Mouse (Mus musculus): ENCODE results near the gene Moap1. TPM values are rescaled to one million over a fixed set of nuclear protein-coding genes. Genes with fewer than 3 reads are reported as not detected.

Moap1 gene
- polyA plus RNA-seq, 1 experiment from 2014 or later: 81.1 TPM

DNA sequence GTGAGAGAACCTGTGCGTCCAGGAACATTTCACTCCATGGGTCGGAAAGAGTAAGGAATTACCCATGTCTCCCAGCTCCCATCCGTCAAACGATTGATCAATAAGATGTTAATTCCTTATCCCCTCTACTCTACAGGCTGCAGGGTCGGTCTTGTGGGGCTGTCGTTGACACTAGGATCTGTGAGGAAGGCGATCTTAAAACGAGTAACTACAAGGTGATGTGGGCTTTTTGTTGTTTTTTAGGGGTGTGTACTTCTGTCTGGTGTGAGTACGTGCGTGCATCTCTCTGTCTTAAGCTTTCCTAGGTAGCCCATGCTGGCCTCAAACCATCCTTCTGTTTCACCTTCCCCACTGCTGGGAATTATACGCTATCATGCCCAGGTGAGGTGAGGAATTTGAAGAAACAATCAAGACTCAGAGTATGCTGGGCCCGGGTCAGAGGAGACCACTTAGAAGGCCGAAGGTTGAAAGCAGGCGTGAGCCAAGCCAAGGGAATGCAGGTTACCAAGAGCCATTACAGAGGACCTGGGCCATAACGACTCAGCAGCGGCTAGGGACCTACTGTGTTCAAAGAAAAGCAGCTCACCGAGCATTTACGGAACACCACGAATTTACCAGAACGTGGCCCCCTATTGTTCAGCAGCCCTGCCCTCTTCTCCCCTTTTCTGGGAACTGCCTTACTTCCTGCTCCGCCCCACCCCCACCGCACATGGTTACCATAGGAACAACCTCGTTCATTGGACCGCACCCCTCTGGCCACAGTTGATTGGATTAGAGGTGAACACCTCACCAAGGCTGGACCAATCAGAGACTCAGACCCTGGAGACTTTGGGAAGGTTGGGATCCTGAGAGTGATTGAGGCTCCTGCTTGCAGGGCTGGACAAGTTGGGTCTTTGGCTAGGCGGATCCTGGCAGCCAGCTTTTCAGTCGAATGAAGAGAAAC is 13.3 kb downstream of the Moap1 start:
- WGBS: 23% methylated on average over 26 of the region's 26 CpGs
- Histone ChIP-seq H3K36me3 (ENCODE audit: control insufficient read depth, insufficient read depth, low read length) (no peaks in the 10 kb centered on the region), H3K4me2 (ENCODE audit: low read depth, low read length) (peak overlapping the region; percentile 51), H3K9ac (replicated peaks; ENCODE audit: low read depth, low read length) (no peak overlapping the region), H3K4me1 (ENCODE audit: control insufficient read depth, insufficient read depth, low read length) (peaks cover 18% of the 10 kb centered on the region; the same call in 1 of the 2 replicates), H3K4me3 (ENCODE audit: low read depth, low read length) (peak overlapping the region; percentile 7; the same call in 1 of the 2 replicates), H3K27me3 (ENCODE audit: control insufficient read depth, insufficient read depth, low read length) (no peaks in the 10 kb centered on the region), H3K9me3 (ENCODE audit: control insufficient read depth, low read length) (no peaks in the 10 kb centered on the region), H3K27ac (ENCODE audit: low read depth, low read length) (peak overlapping the region; percentile 78)
- ATAC-seq (ENCODE audit: low read depth): peak; percentile 98

DNA sequence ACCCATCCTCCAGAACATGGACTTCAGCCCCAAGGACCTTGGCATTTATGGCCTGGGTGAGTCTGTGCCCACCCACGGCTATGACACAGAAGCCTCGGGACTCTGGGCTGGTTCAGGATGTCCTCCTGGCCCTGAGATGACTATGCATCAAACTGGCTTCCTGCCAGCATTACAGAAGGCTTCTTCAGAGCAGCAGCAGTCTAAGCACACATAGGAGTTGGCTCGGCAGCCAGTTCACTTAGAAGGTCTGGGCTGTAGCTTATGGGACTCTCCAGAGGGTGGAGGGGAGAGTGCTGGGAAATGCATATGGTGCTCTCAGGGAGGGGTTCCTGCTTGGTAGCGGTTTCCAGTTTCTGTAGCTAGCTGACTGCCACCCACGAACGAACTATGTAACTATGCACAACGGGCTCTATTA is 17.7 kb downstream of the Moap1 start:
- H3K4me3 ChIP-seq (ENCODE audit: low read depth, low read length): no peak overlapping the region
- no peak overlapping the region for H3K9ac ChIP-seq (replicated peaks; ENCODE audit: low read depth, low read length)
- H3K9me3 ChIP-seq (ENCODE audit: control insufficient read depth, low read length): no peaks in the 10 kb centered on the region
- ATAC-seq (ENCODE audit: low read depth): no peak
- H3K27ac ChIP-seq (ENCODE audit: low read depth, low read length): no peak overlapping the region
- 70% methylated on average over 7 of the region's 7 CpGs for WGBS
- H3K4me2 ChIP-seq (ENCODE audit: low read depth, low read length): no peak overlapping the region
- H3K4me1 ChIP-seq (ENCODE audit: control insufficient read depth, insufficient read depth, low read length): peaks cover 10% of the 10 kb centered on the region; the same call in 1 of the 2 replicates
- no peaks in the 10 kb centered on the region for H3K36me3 ChIP-seq (ENCODE audit: control insufficient read depth, insufficient read depth, low read length)
- H3K27me3 ChIP-seq (ENCODE audit: control insufficient read depth, insufficient read depth, low read length): no peaks in the 10 kb centered on the region

DNA sequence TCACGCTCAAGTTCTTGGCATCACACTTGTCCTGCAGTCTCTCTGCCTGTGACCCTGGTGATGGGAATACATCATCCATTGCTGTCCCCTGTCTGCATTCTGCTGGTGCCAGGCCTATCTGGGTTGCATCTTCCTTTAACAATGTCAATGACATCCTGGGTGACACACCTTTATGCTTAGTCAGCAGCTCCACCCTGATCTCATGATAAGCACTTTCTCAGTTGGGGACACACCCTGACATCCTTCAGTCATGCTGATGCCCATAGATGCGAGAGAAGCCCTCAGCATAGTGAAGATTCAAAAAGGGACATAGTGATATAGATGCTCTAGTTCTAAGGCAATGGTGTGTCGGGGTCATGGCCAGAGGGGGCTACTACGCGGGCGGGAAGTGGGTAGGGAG is 18.3 kb downstream of the Moap1 start:
- Histone ChIP-seq H3K36me3 (ENCODE audit: control insufficient read depth, insufficient read depth, low read length) (no peaks in the 10 kb centered on the region), H3K4me2 (ENCODE audit: low read depth, low read length) (no peak overlapping the region), H3K9ac (replicated peaks; ENCODE audit: low read depth, low read length) (no peak overlapping the region), H3K27me3 (ENCODE audit: control insufficient read depth, insufficient read depth, low read length) (no peaks in the 10 kb centered on the region), H3K27ac (ENCODE audit: low read depth, low read length) (no peak overlapping the region), H3K9me3 (ENCODE audit: control insufficient read depth, low read length) (no peaks in the 10 kb centered on the region), H3K4me3 (ENCODE audit: low read depth, low read length) (no peak overlapping the region), H3K4me1 (ENCODE audit: control insufficient read depth, insufficient read depth, low read length) (peaks cover 7% of the 10 kb centered on the region; the same call in 1 of the 2 replicates)
- 95% methylated on average over 6 of the region's 6 CpGs for WGBS
- no peak for ATAC-seq (ENCODE audit: low read depth)

DNA sequence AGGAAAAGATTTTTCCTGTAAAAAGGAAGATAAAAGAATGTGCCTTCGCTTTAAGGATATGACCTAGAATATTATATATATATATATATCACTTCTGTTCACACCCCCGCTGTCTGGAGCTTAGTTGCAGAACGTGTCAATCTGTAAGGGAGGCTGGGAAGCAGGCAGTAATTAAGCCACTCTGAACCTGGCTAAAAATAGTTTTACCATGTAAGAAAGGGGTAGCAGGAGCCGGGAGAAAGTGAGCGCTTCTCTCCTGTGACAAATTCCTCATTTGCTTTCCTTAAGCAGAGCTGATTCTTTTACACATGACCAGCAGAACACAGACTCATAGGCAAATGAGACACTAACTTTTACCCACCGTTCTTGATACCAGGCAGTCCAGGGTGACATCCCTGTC is 19.6 kb downstream of the Moap1 start:
- H3K9ac ChIP-seq (replicated peaks; ENCODE audit: low read depth, low read length): no peak overlapping the region
- H3K27ac ChIP-seq (ENCODE audit: low read depth, low read length): no peak overlapping the region
- H3K9me3 ChIP-seq (ENCODE audit: control insufficient read depth, low read length): no peaks in the 10 kb centered on the region
- H3K4me3 ChIP-seq (ENCODE audit: low read depth, low read length): no peak overlapping the region
- no peaks in the 10 kb centered on the region for H3K4me1 ChIP-seq (ENCODE audit: control insufficient read depth, insufficient read depth, low read length)
- H3K4me2 ChIP-seq (ENCODE audit: low read depth, low read length): no peak overlapping the region
- no peak for ATAC-seq (ENCODE audit: low read depth)
- H3K27me3 ChIP-seq (ENCODE audit: control insufficient read depth, insufficient read depth, low read length): no peaks in the 10 kb centered on the region
- no peaks in the 10 kb centered on the region for H3K36me3 ChIP-seq (ENCODE audit: control insufficient read depth, insufficient read depth, low read length)
- 83% methylated on average over 6 of the region's 6 CpGs for WGBS

DNA sequence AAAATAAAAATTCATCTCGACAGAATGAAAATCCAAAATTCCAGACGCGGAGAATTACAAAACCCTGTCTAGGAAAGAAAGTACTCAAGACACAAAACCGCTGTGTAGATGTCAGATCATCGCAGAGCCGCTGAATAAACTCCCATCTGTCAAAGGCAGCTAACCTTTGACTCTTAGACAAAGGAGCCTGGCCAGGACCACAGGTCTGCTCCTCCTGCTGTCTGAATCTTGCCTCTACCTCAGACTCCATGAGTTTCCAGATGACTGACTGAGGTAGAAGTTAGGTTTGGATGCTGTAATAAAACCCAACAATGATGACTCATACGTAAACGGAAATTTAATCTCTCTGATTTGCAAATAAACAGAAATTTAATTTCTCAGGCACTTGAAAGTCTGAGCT is 20.5 kb downstream of the Moap1 start:
- H3K27ac ChIP-seq (ENCODE audit: low read depth, low read length): no peak overlapping the region
- H3K4me1 ChIP-seq (ENCODE audit: control insufficient read depth, insufficient read depth, low read length): no peaks in the 10 kb centered on the region
- no peak overlapping the region for H3K4me3 ChIP-seq (ENCODE audit: low read depth, low read length)
- no peaks in the 10 kb centered on the region for H3K36me3 ChIP-seq (ENCODE audit: control insufficient read depth, insufficient read depth, low read length)
- H3K9ac ChIP-seq (replicated peaks; ENCODE audit: low read depth, low read length): no peak overlapping the region
- WGBS: 72% methylated on average over 8 of the region's 8 CpGs
- H3K9me3 ChIP-seq (ENCODE audit: control insufficient read depth, low read length): no peaks in the 10 kb centered on the region
- no peak for ATAC-seq (ENCODE audit: low read depth)
- no peaks in the 10 kb centered on the region for H3K27me3 ChIP-seq (ENCODE audit: control insufficient read depth, insufficient read depth, low read length)
- no peak overlapping the region for H3K4me2 ChIP-seq (ENCODE audit: low read depth, low read length)

DNA sequence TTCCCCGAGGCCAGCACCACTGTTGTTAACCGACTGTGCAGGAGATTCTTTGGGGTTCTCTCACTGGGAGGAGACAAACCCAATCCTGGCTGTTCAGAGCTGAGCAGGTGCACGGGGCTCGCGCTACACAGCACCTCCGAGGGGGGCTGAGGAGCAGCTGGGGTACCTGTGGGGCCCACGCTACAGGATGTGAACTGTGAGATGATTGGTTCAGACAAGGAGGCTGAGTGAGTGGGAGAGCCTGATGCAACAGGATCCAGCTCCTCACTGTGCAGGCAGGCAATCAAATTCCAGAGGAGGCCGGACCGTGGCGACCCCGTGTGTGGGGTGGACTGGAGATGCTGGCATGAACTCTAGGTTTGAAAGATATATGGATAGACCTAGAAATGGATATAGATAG is 21.0 kb downstream of the Moap1 start:
- 56% methylated on average over 11 of the region's 11 CpGs for WGBS
- H3K4me2 ChIP-seq (ENCODE audit: low read depth, low read length): no peak overlapping the region
- no peak overlapping the region for H3K4me3 ChIP-seq (ENCODE audit: low read depth, low read length)
- ATAC-seq (ENCODE audit: low read depth): no peak
- H3K27me3 ChIP-seq (ENCODE audit: control insufficient read depth, insufficient read depth, low read length): no peaks in the 10 kb centered on the region
- no peak overlapping the region for H3K27ac ChIP-seq (ENCODE audit: low read depth, low read length)
- H3K9me3 ChIP-seq (ENCODE audit: control insufficient read depth, low read length): no peaks in the 10 kb centered on the region
- no peaks in the 10 kb centered on the region for H3K4me1 ChIP-seq (ENCODE audit: control insufficient read depth, insufficient read depth, low read length)
- no peaks in the 10 kb centered on the region for H3K36me3 ChIP-seq (ENCODE audit: control insufficient read depth, insufficient read depth, low read length)
- no peak overlapping the region for H3K9ac ChIP-seq (replicated peaks; ENCODE audit: low read depth, low read length)

DNA sequence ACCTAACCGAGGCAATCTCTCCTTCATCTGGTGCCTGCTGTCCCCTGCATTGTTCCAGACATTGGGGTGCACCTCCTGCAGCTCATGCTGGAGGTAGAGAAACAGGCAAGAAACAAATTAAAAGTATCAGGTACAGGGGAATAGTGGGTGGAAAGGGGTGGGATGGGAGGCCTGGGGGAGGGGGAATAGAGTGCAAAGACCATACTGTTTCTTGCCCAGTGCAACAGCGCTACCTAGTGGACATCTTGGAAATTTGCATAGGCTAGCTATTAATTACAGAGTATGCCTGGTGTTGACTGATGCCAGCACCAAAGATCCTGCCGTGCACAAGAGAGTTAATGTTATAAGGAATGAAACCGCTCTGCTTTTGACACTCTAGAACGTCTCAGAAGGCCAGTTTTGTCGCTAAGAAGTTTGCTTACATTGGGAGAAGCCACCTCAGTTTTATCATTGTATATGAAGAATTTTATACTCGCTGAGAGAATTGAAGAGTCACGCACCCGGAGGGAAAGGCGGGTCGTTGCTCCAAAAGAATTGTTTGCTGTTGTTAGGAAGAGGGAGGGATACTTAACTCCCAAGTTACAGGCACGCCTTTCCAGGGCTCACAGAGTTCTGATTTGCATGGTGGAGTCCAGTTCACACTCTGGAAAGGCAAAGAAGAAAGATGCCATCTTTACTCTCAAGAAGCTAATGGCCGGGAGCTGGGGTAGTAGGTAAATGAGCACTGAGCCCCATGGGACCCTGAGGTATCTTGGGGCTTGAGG is 23.7 kb downstream of the Moap1 start:
- no peaks in the 10 kb centered on the region for H3K36me3 ChIP-seq (ENCODE audit: control insufficient read depth, insufficient read depth, low read length)
- H3K27ac ChIP-seq (ENCODE audit: low read depth, low read length): no peak overlapping the region
- H3K9me3 ChIP-seq (ENCODE audit: control insufficient read depth, low read length): no peaks in the 10 kb centered on the region
- no peak overlapping the region for H3K9ac ChIP-seq (replicated peaks; ENCODE audit: low read depth, low read length)
- H3K4me2 ChIP-seq (ENCODE audit: low read depth, low read length): no peak overlapping the region
- no peaks in the 10 kb centered on the region for H3K4me1 ChIP-seq (ENCODE audit: control insufficient read depth, insufficient read depth, low read length)
- H3K4me3 ChIP-seq (ENCODE audit: low read depth, low read length): no peak overlapping the region
- ATAC-seq (ENCODE audit: low read depth): peak; percentile 89
- 28% methylated on average over 13 of the region's 13 CpGs for WGBS
- no peaks in the 10 kb centered on the region for H3K27me3 ChIP-seq (ENCODE audit: control insufficient read depth, insufficient read depth, low read length)

DNA sequence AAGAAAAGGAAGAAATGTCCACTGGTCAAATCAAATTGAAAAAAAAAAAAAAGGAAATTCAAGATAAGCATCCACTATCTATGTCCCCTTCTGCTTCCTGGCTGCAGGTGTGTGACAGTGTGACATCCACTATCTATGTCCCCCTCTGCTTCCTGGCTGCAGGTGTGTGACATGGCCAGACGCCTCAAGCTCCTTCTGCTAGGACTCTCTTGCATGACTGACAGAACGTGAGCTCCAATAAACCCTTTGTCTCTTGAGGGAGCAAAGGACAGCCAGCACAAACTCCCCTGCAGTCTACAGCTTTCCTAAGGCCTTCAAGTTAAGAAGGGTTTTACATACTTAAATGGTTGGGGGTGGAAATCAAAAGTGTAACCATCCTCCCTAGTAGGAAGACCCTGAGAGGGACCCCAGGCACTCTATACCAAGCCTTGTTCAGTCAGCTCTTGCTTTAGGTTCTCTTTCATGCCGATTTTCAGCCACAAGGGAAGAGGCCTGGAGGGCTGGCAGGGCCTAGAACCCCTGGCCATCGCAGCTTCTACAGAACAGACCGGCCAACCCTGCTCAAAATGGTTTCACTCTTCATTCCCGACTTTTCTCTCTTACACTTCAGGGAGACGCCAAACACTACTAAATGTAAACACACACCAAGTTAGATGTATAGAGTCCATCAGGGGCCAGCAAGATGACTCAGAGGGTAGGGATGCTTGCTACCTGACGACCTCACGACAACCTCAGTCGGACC is 28.6 kb downstream of the Moap1 start:
- Histone ChIP-seq H3K36me3 (ENCODE audit: control insufficient read depth, insufficient read depth, low read length) (no peaks in the 10 kb centered on the region), H3K27ac (ENCODE audit: low read depth, low read length) (no peak overlapping the region), H3K9ac (replicated peaks; ENCODE audit: low read depth, low read length) (no peak overlapping the region), H3K4me2 (ENCODE audit: low read depth, low read length) (no peak overlapping the region), H3K9me3 (ENCODE audit: control insufficient read depth, low read length) (no peaks in the 10 kb centered on the region), H3K27me3 (ENCODE audit: control insufficient read depth, insufficient read depth, low read length) (no peaks in the 10 kb centered on the region), H3K4me3 (ENCODE audit: low read depth, low read length) (no peak overlapping the region), H3K4me1 (ENCODE audit: control insufficient read depth, insufficient read depth, low read length) (no peaks in the 10 kb centered on the region)
- WGBS: 85% methylated on average over 10 of the region's 10 CpGs
- ATAC-seq (ENCODE audit: low read depth): no peak

Measured in neural tube, embryonic 14.5 days (tissue).